Mouse (Mus musculus): ENCODE data around the gene Hecw2.

- TF ChIP-seq CTCF (IDR thresholded peaks at IDR 0.05; ENCODE audit: low read depth, low read length), result no peak
- no peak for TF ChIP-seq GATA1 (IDR thresholded peaks at IDR 0.05; ENCODE audit: borderline replicate concordance, low read length)
- no peak for TF ChIP-seq TAL1 (conservative IDR thresholded peaks at IDR 0.05; ENCODE audit: low read depth, low read length)
These were observed 419.4 kb downstream of the Hecw2 start for GRCm38 (mm10) chr1:53775545-53775944.

Data from G1E (cell line).